Mouse (Mus musculus): ENCODE measurements around the gene Ryk.
"Not testable (repeated sequence)": the region's sequence is repeated elsewhere in the genome, so short reads cannot be mapped to it uniquely, and the experiment has no call there.

GRCm38 (mm10) chr9:102913597-102913996 lies 78.9 kb downstream of the Ryk start:
- TF ChIP-seq CTCF, EP300 (IDR thresholded peaks at IDR 0.05; ENCODE audit: low read depth): not testable (repeated sequence)
